Mouse (Mus musculus): ENCODE data around the gene Thada.
"Not testable (repeated sequence)": the region's sequence is repeated elsewhere in the genome, so short reads cannot be mapped to it uniquely, and the experiment has no call there.

Gene Thada

DNA sequence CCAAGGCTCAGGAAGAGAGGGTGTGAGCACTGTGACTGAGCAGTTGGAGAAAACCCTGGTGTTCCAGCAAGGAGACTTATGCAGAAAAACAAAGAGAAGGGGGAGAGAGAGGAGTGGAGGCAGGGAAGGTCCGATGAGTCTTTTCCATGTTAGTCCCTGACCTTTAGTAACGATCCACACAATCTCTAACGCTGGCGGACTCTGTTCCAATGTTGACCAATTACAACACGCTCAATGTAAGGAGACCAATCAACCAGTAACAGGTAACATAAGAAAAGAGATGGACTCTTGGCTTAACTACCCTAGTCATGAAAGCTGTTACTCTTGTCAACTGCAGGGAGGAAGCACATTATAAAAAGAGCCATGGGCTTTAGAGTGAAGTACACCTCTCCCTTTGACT is 160.9 kb downstream of the Thada start:
- DNase-seq (ENCODE audit: extremely low read depth, insufficient read length, low spot score), result no peak

DNA sequence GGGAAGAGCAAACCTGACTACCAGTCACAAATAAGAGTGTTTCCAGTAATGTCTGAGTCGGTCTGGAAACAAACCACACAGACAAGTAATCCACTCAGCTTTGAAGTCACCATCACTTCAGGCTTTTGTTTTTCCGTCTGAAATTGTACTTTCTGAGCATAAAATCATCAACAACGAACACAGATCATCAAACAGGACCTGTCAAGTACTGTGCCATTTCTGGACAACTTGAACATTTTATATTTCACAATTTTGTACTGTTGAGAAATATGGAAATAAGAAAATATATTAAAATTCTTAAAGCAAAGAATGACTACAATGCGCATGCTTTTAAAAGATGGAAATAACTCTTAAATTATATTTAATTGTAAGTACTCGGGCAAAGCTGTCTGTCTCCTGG is 161.9 kb downstream of the Thada start:
- DNase-seq (ENCODE audit: extremely low read depth, insufficient read length, low spot score), result no peak

GRCm38 (mm10) chr17:84297976-84298375 is 168.0 kb downstream of the Thada start:
- no peak for DNase-seq (ENCODE audit: extremely low read depth, insufficient read length, low spot score)

DNA sequence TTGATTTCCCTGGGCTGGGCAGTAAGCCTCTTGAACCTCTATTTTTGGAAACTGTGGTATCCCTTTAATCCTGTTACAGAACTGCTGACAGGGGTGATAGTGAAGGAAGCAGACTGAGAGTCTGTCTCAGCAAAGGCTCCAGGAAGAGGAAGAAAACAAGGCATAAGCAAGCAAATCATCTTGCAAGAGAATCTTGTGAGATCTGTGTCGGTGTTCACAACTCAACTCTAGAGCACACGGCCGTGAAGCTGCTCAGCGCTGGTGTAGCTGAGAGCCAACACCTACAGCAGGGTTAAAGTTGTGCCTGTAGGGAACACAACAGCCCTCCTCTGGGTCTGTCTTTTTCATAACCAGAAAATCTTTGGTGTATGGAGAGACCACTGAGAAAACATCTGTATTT is 172.8 kb downstream of the Thada start:
- no peak for DNase-seq (ENCODE audit: extremely low read depth, insufficient read length, low spot score)

GRCm38 (mm10) chr17:84291228-84291627 is 174.8 kb downstream of the Thada start:
- not testable (repeated sequence) for DNase-seq (ENCODE audit: extremely low read depth, insufficient read length, low spot score)

DNA sequence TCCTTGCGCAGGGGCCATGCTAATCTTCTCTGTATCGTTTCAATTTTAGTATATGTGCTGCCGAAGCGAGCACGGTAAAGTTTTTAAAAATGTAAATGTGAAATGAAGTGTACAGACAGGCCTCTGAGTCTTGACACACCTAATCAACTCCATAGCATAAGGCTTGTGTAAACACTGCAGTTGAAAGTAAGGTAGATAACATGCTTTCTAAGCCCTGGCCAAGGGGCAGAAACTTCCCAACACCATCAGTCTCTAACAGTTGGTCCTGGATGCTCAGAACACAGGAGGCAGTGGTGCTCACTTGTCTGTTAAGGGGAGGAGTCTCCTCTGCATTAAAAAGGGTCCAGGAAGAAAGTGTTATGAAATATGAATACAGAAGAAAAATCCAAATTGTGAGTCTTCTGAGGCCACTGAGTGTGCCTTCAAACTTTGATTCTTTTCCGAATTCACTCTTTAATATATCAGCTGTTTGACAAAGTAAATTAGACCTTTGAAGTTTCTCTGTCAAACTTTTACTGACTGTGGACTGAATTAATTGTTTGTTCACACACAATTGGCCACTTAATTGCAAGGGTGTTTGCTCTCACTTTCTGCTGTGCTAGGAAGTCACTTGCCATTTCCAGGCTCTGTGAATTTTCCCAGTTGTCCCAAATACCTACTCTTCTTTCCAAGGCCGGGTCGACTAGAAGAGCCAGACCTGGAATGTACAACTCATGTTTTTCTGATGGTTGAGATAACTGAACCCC is 178.2 kb downstream of the Thada start:
- no peak for DNase-seq (ENCODE audit: extremely low read depth, insufficient read length, low spot score)

GRCm38 (mm10) chr17:84286536-84286935 is 179.5 kb downstream of the Thada start:
- no peak for DNase-seq (ENCODE audit: extremely low read depth, insufficient read length, low spot score)

GRCm38 (mm10) chr17:84282388-84283280 is 183.4 kb downstream of the Thada start:
- no peak for DNase-seq (ENCODE audit: extremely low read depth, insufficient read length, low spot score)

- no peak for DNase-seq (ENCODE audit: extremely low read depth, insufficient read length, low spot score)
Measured at GRCm38 (mm10) chr17:84279001-84279400, 187.0 kb downstream of the Thada start.

- no peak for DNase-seq (ENCODE audit: extremely low read depth, insufficient read length, low spot score)
Measured at GRCm38 (mm10) chr17:84278193-84278953, 187.6 kb downstream of the Thada start.

GRCm38 (mm10) chr17:84274999-84275398 is 191.0 kb downstream of the Thada start:
- DNase-seq (ENCODE audit: extremely low read depth, insufficient read length, low spot score), result no peak

DNA sequence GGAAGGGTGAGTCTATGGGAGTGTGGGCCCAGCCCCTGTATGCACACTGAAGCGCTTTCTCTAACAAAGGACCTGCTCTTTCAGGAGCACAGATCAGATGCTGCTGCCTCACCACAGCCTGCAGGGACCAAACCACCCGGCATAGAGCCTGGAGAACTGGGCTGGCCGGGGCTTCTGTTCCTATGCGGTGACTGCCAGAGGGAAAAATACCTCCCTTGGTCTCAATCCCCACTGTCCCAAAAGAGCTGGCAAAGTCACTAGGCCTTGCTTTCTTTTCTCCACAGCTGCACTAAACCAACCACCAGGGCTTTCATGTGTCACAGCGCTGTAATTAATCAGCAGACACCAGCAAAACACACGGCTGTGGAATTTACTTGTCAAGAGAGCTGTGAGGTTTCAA is 191.8 kb downstream of the Thada start:
- no peak for DNase-seq (ENCODE audit: extremely low read depth, insufficient read length, low spot score)

DNA sequence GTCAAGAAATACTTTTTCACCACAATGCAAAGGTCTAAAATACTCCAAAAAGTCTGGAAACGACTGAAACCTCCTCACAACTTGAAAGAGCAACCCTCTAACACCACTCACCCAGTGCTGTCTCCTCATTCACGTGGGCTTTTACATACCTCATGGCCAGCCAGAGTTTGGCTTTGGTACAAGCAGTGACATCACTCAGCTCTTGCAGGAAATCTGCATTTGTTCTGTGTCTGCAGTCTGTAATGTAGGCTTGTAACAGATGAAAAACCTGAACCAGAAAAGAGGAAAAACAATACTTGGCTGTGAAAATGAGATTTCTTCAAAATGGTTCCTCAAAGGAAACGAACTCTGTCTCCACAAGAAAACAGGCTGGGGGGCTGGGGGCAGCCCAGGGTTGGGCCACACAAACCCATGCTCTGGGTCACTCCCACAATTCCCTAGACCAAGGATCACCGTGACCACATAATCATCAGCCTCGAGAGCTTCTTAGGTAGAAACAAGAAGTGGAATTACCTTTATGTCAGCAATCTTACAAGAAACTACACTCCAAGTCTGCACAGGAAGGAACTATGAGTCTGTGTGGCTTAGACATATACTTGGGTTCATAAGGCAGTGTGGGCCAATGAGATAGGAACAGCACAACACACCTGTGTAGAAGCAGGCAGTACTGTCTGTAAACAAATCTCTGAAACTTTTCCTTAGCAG is 193.3 kb downstream of the Thada start:
- no peak for DNase-seq (ENCODE audit: extremely low read depth, insufficient read length, low spot score)

- DNase-seq (ENCODE audit: extremely low read depth, insufficient read length, low spot score), result no peak
Measured at GRCm38 (mm10) chr17:84271566-84272202, 194.3 kb downstream of the Thada start.

DNA sequence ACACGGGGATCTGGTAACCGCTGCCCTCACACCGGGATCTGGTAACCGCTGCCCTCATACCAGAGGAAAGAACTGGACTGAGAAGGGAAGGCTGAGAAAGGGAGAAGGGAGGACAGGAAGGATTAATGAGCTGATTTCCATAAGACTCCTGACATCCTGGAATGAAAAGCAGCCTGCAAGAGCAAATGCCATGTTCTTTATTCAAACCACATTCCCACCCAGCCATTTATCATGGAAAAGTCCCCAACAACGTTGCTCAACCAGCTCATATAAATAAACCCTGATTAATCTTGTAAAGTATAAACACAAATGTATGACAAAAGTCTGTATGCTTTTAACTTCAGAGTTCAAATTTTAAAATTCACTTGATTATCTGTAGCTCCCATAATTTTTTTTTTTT is 196.3 kb downstream of the Thada start:
- DNase-seq (ENCODE audit: extremely low read depth, insufficient read length, low spot score), result no peak

- DNase-seq (ENCODE audit: extremely low read depth, insufficient read length, low spot score), result no peak
Measured at GRCm38 (mm10) chr17:84268450-84268849, 197.6 kb downstream of the Thada start.

GRCm38 (mm10) chr17:84267456-84268074 is 198.4 kb downstream of the Thada start:
- no peak for DNase-seq (ENCODE audit: extremely low read depth, insufficient read length, low spot score)

DNA sequence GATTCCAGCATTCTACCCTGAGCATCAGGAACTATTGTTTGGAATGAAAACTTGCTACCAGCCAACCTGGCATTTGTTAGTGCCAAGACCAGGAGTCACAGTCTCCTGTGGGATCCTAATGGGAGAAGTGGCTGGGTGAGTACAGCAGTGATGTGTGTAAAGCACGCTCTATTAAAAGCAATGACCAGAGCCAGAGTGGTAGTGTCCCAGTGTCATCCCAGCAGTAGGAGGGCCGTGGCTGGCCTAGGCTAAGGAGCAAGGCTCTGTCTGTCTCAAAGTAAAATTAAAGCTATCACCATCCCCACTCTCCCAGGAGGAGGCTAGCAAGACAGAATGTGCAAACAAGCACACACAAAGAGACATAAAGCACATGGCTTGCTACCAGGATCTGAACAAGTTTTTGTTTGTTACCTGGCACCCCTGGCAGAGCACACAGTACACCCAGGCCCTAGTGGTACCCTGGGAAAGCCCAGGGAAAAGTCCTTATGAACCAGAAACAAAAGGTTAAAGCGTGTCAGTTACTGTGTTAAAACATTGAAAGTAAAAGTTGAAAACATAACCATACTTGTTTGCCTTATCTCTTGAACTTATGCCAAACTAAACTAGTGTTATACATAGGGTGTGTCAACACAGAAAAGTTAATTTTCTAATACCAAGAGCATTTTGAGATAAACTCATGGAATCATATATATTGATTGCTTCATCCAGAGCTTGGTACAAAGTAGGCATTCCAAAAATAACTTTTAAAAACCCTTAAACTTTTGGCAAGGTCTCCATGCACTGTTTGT is 199.7 kb downstream of the Thada start:
- DNase-seq (ENCODE audit: extremely low read depth, insufficient read length, low spot score), result no peak

Measured in 3134 (cell line).